Mouse (Mus musculus): ENCODE results near the gene Nt5c2.

- no peak for TF ChIP-seq CTCF (IDR thresholded peaks at IDR 0.05; ENCODE audit: low read depth, low read length)
- no peak for TF ChIP-seq POLR2A (IDR thresholded peaks at IDR 0.05; ENCODE audit: insufficient read depth, low read length)
- TF ChIP-seq EP300 (IDR thresholded peaks at IDR 0.05; ENCODE audit: insufficient read depth, low read depth, low read length), result no peak
Measured at GRCm38 (mm10) chr19:46977460-46977859, 37.5 kb downstream of the Nt5c2 start.

All from ES-Bruce4 (cell line).